Comparison of ENCODE assay signal across 22 mouse cellular contexts in genomic region chrX:115031506-115031905, GRCm38 (mm10).
DNase-seq lines count a peak whose midpoint lies in the region; ATAC-seq and TF ChIP-seq lines count a peak whose summit lies in the region.
"Had no signal": no experiment of that assay in that cellular context is flagged by ENCODE, and none has a peak within 500 bp of the region (broad histone marks: within the 10 kb centered on the region; RNA-seq: fewer than 3 reads in every experiment).

No protein-coding gene starts in this region.

- H3K27me3 ChIP-seq in lung, embryonic 15.5 days: no peaks in the 10 kb centered on the region
- H3K27me3 ChIP-seq in lung, embryonic 16.5 days (ENCODE audit: control insufficient read depth, insufficient read depth, low read depth, low read length): no peaks in the 10 kb centered on the region
- H3K27me3 ChIP-seq in MEL (ENCODE audit: control insufficient read depth in 1 of 2, insufficient read depth in 2 of 2, low read length in 2 of 2): no peaks in the 10 kb centered on the region
- H3K27me3 ChIP-seq: CH12.LX, Patski had no signal

- no peak overlapping the region for H3K4me3 ChIP-seq in lung, embryonic 15.5 days
- no peak overlapping the region for H3K4me3 ChIP-seq in lung, embryonic 16.5 days (ENCODE audit: low read length)
- H3K4me3 ChIP-seq in MEL (ENCODE audit: control insufficient read depth in 1 of 2, insufficient read depth in 1 of 2, low read depth in 2 of 2, low read length in 2 of 2): no peak overlapping the region

- peak overlapping the region; percentile 59; the same call in 1 of the 2 replicates for H3K27ac ChIP-seq in lung, embryonic 15.5 days
- peak overlapping the region; percentile 55 for H3K27ac ChIP-seq in lung, embryonic 16.5 days (ENCODE audit: low read length)
- H3K27ac ChIP-seq in MEL (ENCODE audit: control insufficient read depth, low read depth, low read length): no peak overlapping the region; the same call in 1 of the 2 replicates

- no peaks in the 10 kb centered on the region for H3K4me1 ChIP-seq in lung, embryonic 15.5 days
- H3K4me1 ChIP-seq in lung, embryonic 16.5 days (replicated peaks; ENCODE audit: control insufficient read depth, insufficient read depth, low read length): no peaks in the 10 kb centered on the region
- peaks cover 0 to 8% of the 10 kb centered on the region in 2 experiments; a peak in 2 of 4 replicates for H3K4me1 ChIP-seq in MEL (ENCODE audit: control insufficient read depth in 1 of 2, insufficient read depth in 2 of 2, low read length in 2 of 2)

- no peaks in the 10 kb centered on the region for H3K9me3 ChIP-seq in lung, embryonic 15.5 days
- no peaks in the 10 kb centered on the region for H3K9me3 ChIP-seq in lung, embryonic 16.5 days (ENCODE audit: control insufficient read depth, low read length)
- no peaks in the 10 kb centered on the region for H3K9me3 ChIP-seq in MEL (replicated peaks; ENCODE audit: insufficient read depth, low read length)

- no peak for DNase-seq in lung, postnatal 10 days
- DNase-seq in lung, postnatal 4 days: no peak
- peak; percentile 53 for DNase-seq in MEL (ENCODE audit: low read depth, low spot score)
- no peak for DNase-seq in cerebellum, adult 8-10 months
- DNase-seq: adrenal gland, adult 2 months; adrenal gland, adult 8-10 months; adrenal gland, postnatal 10 days; adrenal gland, postnatal 14 days; adrenal gland, postnatal 25 days; adrenal gland, postnatal 36 days; B cell, adult 2 months; cerebellum, adult 11 months; cerebellum, adult 11-12 months; cerebellum, adult 18-20 months; cerebellum, adult 2 months had no signal

- 50% methylated on average over 1 of the region's 1 CpGs for WGBS in lung, embryonic 15.5 days
- 81% methylated on average over 1 of the region's 1 CpGs for whole genome bisulfite sequencing in lung, embryonic 16.5 days

- no peak overlapping the region for H3K9ac ChIP-seq in lung, embryonic 15.5 days
- no peak overlapping the region for H3K9ac ChIP-seq in lung, embryonic 16.5 days (ENCODE audit: low read length)
- H3K9ac ChIP-seq in MEL (ENCODE audit: control insufficient read depth, low read depth, low read length, poor library complexity, severe bottlenecking): no peak overlapping the region

- no peaks in the 10 kb centered on the region for H3K36me3 ChIP-seq in lung, embryonic 15.5 days
- no peaks in the 10 kb centered on the region for H3K36me3 ChIP-seq in lung, embryonic 16.5 days (ENCODE audit: control insufficient read depth, insufficient read depth, low read length)
- peaks cover 0 to 5% of the 10 kb centered on the region in 2 experiments; a peak in 2 of 4 replicates for H3K36me3 ChIP-seq in MEL (ENCODE audit: control insufficient read depth in 1 of 2, insufficient read depth in 2 of 2, low read length in 2 of 2)
- H3K36me3 ChIP-seq: G1E had no signal

- no peak for TF ChIP-seq CTCF in MEL (IDR thresholded peaks at IDR 0.05 in 2 of 3, conservative IDR thresholded peaks at IDR 0.05 in 1 of 3; ENCODE audit: control insufficient read depth in 1 of 3, insufficient read depth in 1 of 3, low read depth in 2 of 3, low read length in 3 of 3, poor library complexity in 1 of 3, severe bottlenecking in 1 of 3)

- peak; percentile 18 to 51; a peak in 2 of 4 replicates for TF ChIP-seq EP300 in MEL (IDR thresholded peaks at IDR 0.05; ENCODE audit: low read depth in 1 of 2, low read length in 2 of 2)

- no peaks in the 10 kb centered on the region for H3K79me2 ChIP-seq in MEL (ENCODE audit: control insufficient read depth, insufficient read depth, low read length, poor library complexity)

- no peak overlapping the region for H3K4me2 ChIP-seq in lung, embryonic 15.5 days
- H3K4me2 ChIP-seq in lung, embryonic 16.5 days (ENCODE audit: low read depth, low read length): no peak overlapping the region

- TF ChIP-seq POLR2A in MEL (IDR thresholded peaks at IDR 0.05; ENCODE audit: control insufficient read depth in 1 of 2, insufficient read depth in 1 of 2, low read depth in 1 of 2, low read length in 2 of 2, poor library complexity in 1 of 2): no peak

- no peak for TF ChIP-seq RAD21 in MEL (IDR thresholded peaks at IDR 0.05; ENCODE audit: low read depth, low read length)

- ATAC-seq in lung, embryonic 15.5 days (ENCODE audit: borderline replicate concordance, extremely low read depth, low FRiP score, low TSS enrichment): no peak
- ATAC-seq in lung, embryonic 16.5 days (ENCODE audit: low read depth): no peak
- ATAC-seq: activated CD4-positive, CD25-positive, alpha-beta regulatory T cell, adult 4 months; CD4-positive, CD25-positive, alpha-beta regulatory T cell, adult 4 months had no signal

TF ChIP-seq in MEL, 35 proteins besides CTCF, POLR2A, EP300 and RAD21:
- peak; percentile 61; the same call in 1 of the 2 replicates for TF ChIP-seq TAL1 (IDR thresholded peaks at IDR 0.05; ENCODE audit: low read length)
- no peak for TF ChIP-seq JUND (IDR thresholded peaks at IDR 0.05; ENCODE audit: low read depth, low read length)
- no peak for TF ChIP-seq NELFE (IDR thresholded peaks at IDR 0.05; ENCODE audit: low read depth, low read length)
- TF ChIP-seq GATA1 (IDR thresholded peaks at IDR 0.05; ENCODE audit: low read depth, low read length): 0 out of 2 replicates have a peak, but pooled peaks have one; percentile 9
- no peak for TF ChIP-seq POLR2AphosphoS5 (IDR thresholded peaks at IDR 0.05; ENCODE audit: borderline replicate concordance, low read depth, low read length)
- no peak for TF ChIP-seq ETS1 (IDR thresholded peaks at IDR 0.05; ENCODE audit: low read depth, low read length)
- TF ChIP-seq TCF12 (IDR thresholded peaks at IDR 0.05; ENCODE audit: low read depth, low read length): peak; percentile 30; the same call in 1 of the 2 replicates
- no peak for TF ChIP-seq MXI1 (IDR thresholded peaks at IDR 0.05; ENCODE audit: low read depth, low read length)
